Mouse (Mus musculus) retina, postnatal 1 day (tissue): ENCODE results near the gene Usp10.
A peak's percentile ranks its signal among the peaks of the same experiment; 100 is the strongest.

Experiments used
- DNase-seq: peaks from one replicate; pipeline ENCODE4 v3.0.0-alpha.2; 2012

Usp10 gene

GRCm38 (mm10) chr8:119967435-119967834, 57.3 kb downstream of the Usp10 start:
- no peak for DNase-seq

- no peak for DNase-seq
These were observed 60.0 kb downstream of the Usp10 start for GRCm38 (mm10) chr8:119970169-119970568.

GRCm38 (mm10) chr8:119972558-119972957, 62.4 kb downstream of the Usp10 start:
- no peak for DNase-seq

GRCm38 (mm10) chr8:119978770-119979381, 68.7 kb downstream of the Usp10 start:
- no peak for DNase-seq

- DNase-seq, result no peak
These were observed 71.1 kb downstream of the Usp10 start for GRCm38 (mm10) chr8:119981253-119981652.

GRCm38 (mm10) chr8:119984085-119984484, 73.9 kb downstream of the Usp10 start:
- no peak for DNase-seq

GRCm38 (mm10) chr8:119986174-119986573, 76.0 kb downstream of the Usp10 start:
- no peak for DNase-seq

- DNase-seq, result no peak
These were observed 77.9 kb downstream of the Usp10 start for GRCm38 (mm10) chr8:119988087-119988486.

GRCm38 (mm10) chr8:119992249-119992648, 82.1 kb downstream of the Usp10 start, which contains the start of gene Crispld2:
Crispld2 (plus strand) TSS chr8:119992438.
- DNase-seq, result peak; percentile 91

GRCm38 (mm10) chr8:119994114-119994513, 84.0 kb downstream of the Usp10 start:
- DNase-seq, result no peak

- no peak for DNase-seq
These were observed 84.4 kb downstream of the Usp10 start for GRCm38 (mm10) chr8:119994556-119994955.

GRCm38 (mm10) chr8:119997266-119997665, 87.1 kb downstream of the Usp10 start:
- DNase-seq, result no peak

GRCm38 (mm10) chr8:120000461-120000860, 90.3 kb downstream of the Usp10 start:
- DNase-seq, result no peak

GRCm38 (mm10) chr8:120001712-120002111, 91.6 kb downstream of the Usp10 start:
- peak; percentile 68 for DNase-seq

GRCm38 (mm10) chr8:120002348-120002747, 92.2 kb downstream of the Usp10 start:
- DNase-seq, result no peak

GRCm38 (mm10) chr8:120004154-120004702, 94.1 kb downstream of the Usp10 start:
- peak; percentile 48 for DNase-seq

GRCm38 (mm10) chr8:120004705-120005381, 94.7 kb downstream of the Usp10 start:
- no peak for DNase-seq

- peak; percentile 61 for DNase-seq
These were observed 96.5 kb downstream of the Usp10 start for GRCm38 (mm10) chr8:120006645-120007160.
